Mouse (Mus musculus) ES-E14 (cell line): ENCODE measurements at regions not wholly inside any gene's neighbourhood (a gene's known extent, or its start where the extent isn't known, plus 50 kb on each side); places are given as distances from the start of the nearest gene placed in this dataset.

Source experiments
- CHD2 ChIP-seq: IDR thresholded peaks from 2 replicates; pipeline ENCODE4 v1.6.1; 2014; ENCODE audit warnings: mild to moderate bottlenecking, low read depth, low read length, inconsistent platforms
- HCFC1 ChIP-seq: IDR thresholded peaks from 2 replicates; pipeline ENCODE4 v1.6.1; 2012; ENCODE audit warnings: low read length, inconsistent platforms, borderline replicate concordance; ENCODE audit not compliant: insufficient read depth
- MAFK ChIP-seq: IDR thresholded peaks from 2 replicates; pipeline ENCODE4 v1.6.1; 2014; ENCODE audit warnings: mild to moderate bottlenecking, low read depth, low read length, inconsistent platforms; ENCODE audit not compliant: insufficient read depth
- ZC3H11A ChIP-seq: IDR thresholded peaks from 2 replicates; pipeline ENCODE4 v1.6.1; 2012; ENCODE audit warnings: low read depth, mild to moderate bottlenecking, inconsistent platforms, low read length, borderline replicate concordance
- ZNF384 ChIP-seq: IDR thresholded peaks from 2 replicates; pipeline ENCODE4 v1.6.1; 2012; ENCODE audit warnings: low read depth, low read length, inconsistent platforms

GRCm38 (mm10) chr7:71239207-71239606 lies 112.1 kb downstream of the Gm10295 start:
- no peak for TF ChIP-seq CHD2
- TF ChIP-seq ZNF384 = no peak
- no peak for TF ChIP-seq MAFK
- TF ChIP-seq ZC3H11A = no peak
- TF ChIP-seq HCFC1 = no peak
